Mouse (Mus musculus) olfactory bulb, adult 2 months (tissue): ENCODE measurements around the gene Nucb1.

Source experiments
- CTCF ChIP-seq: fragments of 200-500 bp; IDR thresholded peaks from 2 replicates; pipeline ENCODE4 v1.5.1; 2012; ENCODE audit warnings: low read depth, mild to moderate bottlenecking, low read length, moderate library complexity; ENCODE audit not compliant: insufficient read depth
- POLR2A ChIP-seq: fragments of 200-500 bp; IDR thresholded peaks from 2 replicates; pipeline ENCODE4 v1.6.1; 2012; ENCODE audit warnings: mild to moderate bottlenecking, low read depth, low read length, moderate library complexity; ENCODE audit not compliant: insufficient read depth

DNA sequence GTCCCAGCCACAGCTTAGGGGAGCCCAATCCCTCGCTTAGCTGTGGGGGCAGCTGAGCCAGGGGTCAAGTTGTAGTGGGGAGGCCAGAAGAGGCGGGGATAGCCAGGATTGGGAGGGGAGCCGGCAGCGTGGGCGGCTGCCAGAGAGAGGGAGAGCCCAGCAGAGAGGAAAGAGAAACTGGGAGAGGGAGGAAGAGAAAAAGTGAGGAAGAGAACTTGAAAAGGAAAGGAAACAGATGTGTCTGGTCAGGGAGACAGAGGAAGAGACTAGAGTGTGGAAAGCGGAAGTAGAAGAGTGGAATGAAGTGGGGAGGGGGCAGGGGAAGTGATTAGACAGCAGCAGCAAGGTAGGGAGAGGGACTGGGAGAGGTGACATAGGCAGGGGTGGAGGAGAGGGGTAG is 19.3 kb upstream of the Nucb1 start:
- TF ChIP-seq POLR2A (no peak), CTCF (no peak)
